Mouse (Mus musculus) embryonic facial prominence, embryonic 11.5 days (tissue): ENCODE data around the gene Slc29a4. TPM values are rescaled to one million over a fixed set of nuclear protein-coding genes. Genes with fewer than 3 reads are reported as not detected.

Experiments
- ATAC-seq: fragments of 200-750 bp; cut with Nextera tagmentation; replicated peaks from 2 replicates; pipeline ENCODE4 v1.8.0; 2017; ENCODE audit warnings: low read depth; ENCODE audit not compliant: insufficient number of reproducible peaks, low FRiP score, low TSS enrichment
- DNase-seq: peaks from one replicate; pipeline ENCODE4 v3.0.0-alpha.2; 2015; ENCODE audit warnings: low spot score
- H3K27ac ChIP-seq: fragments of 300-500 bp; sonication (generic); replicated peaks from 2 replicates; pipeline ENCODE4 v1.5.1; 2014; ENCODE audit warnings: mild to moderate bottlenecking, low read depth, low read length, control low read depth
- H3K27me3 ChIP-seq: fragments of 300-500 bp; sonication (generic); 2 replicates; pipeline ENCODE4 v1.6.1; 2014; ENCODE audit warnings: mild to moderate bottlenecking, low read length, moderate library complexity, mixed read lengths; ENCODE audit not compliant: control insufficient read depth, insufficient read depth
- H3K36me3 ChIP-seq: fragments of 300-500 bp; sonication (generic); replicated peaks from 2 replicates; pipeline ENCODE4 v1.6.1; 2014; ENCODE audit warnings: low read depth, mild to moderate bottlenecking, low read length, moderate library complexity, mixed read lengths; ENCODE audit not compliant: control insufficient read depth, insufficient read depth
- H3K4me1 ChIP-seq: fragments of 300-500 bp; sonication (generic); 2 replicates; pipeline ENCODE4 v1.6.1; 2014; ENCODE audit warnings: low read length, mixed read lengths; ENCODE audit not compliant: control insufficient read depth, insufficient read depth
- H3K4me2 ChIP-seq: fragments of 300-500 bp; sonication (generic); 2 replicates; pipeline ENCODE4 v1.6.1; 2014; ENCODE audit warnings: low read depth, mild to moderate bottlenecking, control low read depth, low read length, moderate library complexity
- H3K4me3 ChIP-seq: fragments of 300-500 bp; sonication (generic); 2 replicates; pipeline ENCODE4 v1.5.1; 2014; ENCODE audit warnings: low read depth, low read length, control low read depth
- H3K9ac ChIP-seq: fragments of 300-500 bp; sonication (generic); replicated peaks from 2 replicates; pipeline ENCODE4 v1.6.1; 2014; ENCODE audit warnings: mild to moderate bottlenecking, control low read depth, low read length
- H3K9me3 ChIP-seq: fragments of 300-500 bp; sonication (generic); replicated peaks from 2 replicates; pipeline ENCODE4 v1.6.1; 2016; ENCODE audit warnings: mild to moderate bottlenecking, low read length, inconsistent platforms, mixed read lengths; ENCODE audit not compliant: control insufficient read depth
- WGBS: fragments of 180-500 bp; shearing (Covaris S2); extraction: QIAGEN DNeasy Blood & Tissue Kit; methylation state at CpG from one replicate; pipeline ENCODE4 v1.1.7; 2014; 5-methylcytosine and 5-hydroxymethylcytosine counted together
- polyA plus RNA-seq: library from polyadenylated mRNA; unstranded; fragments of >200 nt; fragmentation: Nextera tagmentation; extraction: Ambion mirVana; gene quantifications from 2 replicates; pipeline ENCODE4 v1.2.1, GENCODE M21; 2014

Slc29a4 gene
- polyA plus RNA-seq, 1 experiment from 2014 or later, result 9.5 TPM

- ATAC-seq, result no peak
- no peaks in the 10 kb centered on the region; the same call in none of the 2 replicates for H3K4me1 ChIP-seq
- WGBS, result 10% methylated on average over 15 of the region's 15 CpGs
- H3K9me3 ChIP-seq, result no peaks in the 10 kb centered on the region
- no peak overlapping the region; the same call in 1 of the 2 replicates for H3K4me2 ChIP-seq
- H3K36me3 ChIP-seq, result no peaks in the 10 kb centered on the region
- H3K27ac ChIP-seq, result no peak overlapping the region
- H3K9ac ChIP-seq, result no peak overlapping the region
- H3K27me3 ChIP-seq, result peaks cover 5% of the 10 kb centered on the region; the same call in 1 of the 2 replicates
- no peak for DNase-seq
- no peak overlapping the region for H3K4me3 ChIP-seq
Measured at GRCm38 (mm10) chr5:142700842-142701589, 8.7 kb downstream of the Slc29a4 start.

- H3K27me3 ChIP-seq, result peaks cover 5% of the 10 kb centered on the region; the same call in 1 of the 2 replicates
- H3K9me3 ChIP-seq, result no peaks in the 10 kb centered on the region
- H3K9ac ChIP-seq, result peak overlapping the region; percentile 75
- H3K4me2 ChIP-seq, result peak overlapping the region; percentile 96
- 1% methylated on average over 48 of the region's 72 CpGs for WGBS
- ATAC-seq (peak; percentile 92), DNase-seq (peak; percentile 79)
- H3K4me1 ChIP-seq, result no peaks in the 10 kb centered on the region; the same call in none of the 2 replicates
- no peaks in the 10 kb centered on the region for H3K36me3 ChIP-seq
- H3K27ac ChIP-seq, result no peak overlapping the region
- peak overlapping the region; percentile 66 for H3K4me3 ChIP-seq
Measured at GRCm38 (mm10) chr5:142701651-142702510, 9.6 kb downstream of the Slc29a4 start.

GRCm38 (mm10) chr5:142702511-142703138 is 10.3 kb downstream of the Slc29a4 start:
- H3K27ac ChIP-seq, result no peak overlapping the region
- ATAC-seq, result no peak

GRCm38 (mm10) chr5:142703569-142703968 is 11.3 kb downstream of the Slc29a4 start:
- no peaks in the 10 kb centered on the region for H3K9me3 ChIP-seq
- H3K27ac ChIP-seq, result no peak overlapping the region
- H3K4me2 ChIP-seq, result no peak overlapping the region
- no peak for DNase-seq
- 86% methylated on average over 10 of the region's 10 CpGs for WGBS
- H3K4me1 ChIP-seq, result no peaks in the 10 kb centered on the region; the same call in none of the 2 replicates
- H3K9ac ChIP-seq, result no peak overlapping the region
- ATAC-seq, result no peak
- H3K27me3 ChIP-seq, result peaks cover 5% of the 10 kb centered on the region; the same call in 1 of the 2 replicates
- no peaks in the 10 kb centered on the region for H3K36me3 ChIP-seq
- no peak overlapping the region for H3K4me3 ChIP-seq

More at GRCm38 (mm10) chr5:142702511-142703138, 10.3 kb downstream of the Slc29a4 start:
- Histone ChIP-seq H3K36me3 (no peaks in the 10 kb centered on the region), H3K27me3 (peaks cover 5% of the 10 kb centered on the region; the same call in 1 of the 2 replicates), H3K9me3 (no peaks in the 10 kb centered on the region), H3K4me1 (no peaks in the 10 kb centered on the region; the same call in none of the 2 replicates), H3K9ac (peak overlapping the region; percentile 75), H3K4me3 (peak overlapping the region; percentile 66), H3K4me2 (peak overlapping the region; percentile 96)
- no peak for DNase-seq
- 25% methylated on average over 18 of the region's 18 CpGs for WGBS

GRCm38 (mm10) chr5:142707709-142708108 is 15.4 kb downstream of the Slc29a4 start:
- DNase-seq, result no peak
- no peaks in the 10 kb centered on the region for H3K36me3 ChIP-seq

GRCm38 (mm10) chr5:142709436-142709835 is 17.1 kb downstream of the Slc29a4 start:
- WGBS, result 82% methylated on average over 7 of the region's 7 CpGs
- no peaks in the 10 kb centered on the region for H3K9me3 ChIP-seq
- H3K27ac ChIP-seq, result no peak overlapping the region
- no peak overlapping the region for H3K4me2 ChIP-seq
- DNase-seq, result no peak
- no peak for ATAC-seq
- no peaks in the 10 kb centered on the region for H3K27me3 ChIP-seq
- H3K9ac ChIP-seq, result no peak overlapping the region
- no peaks in the 10 kb centered on the region for H3K4me1 ChIP-seq
- no peak overlapping the region for H3K4me3 ChIP-seq
- H3K36me3 ChIP-seq, result no peaks in the 10 kb centered on the region

More at GRCm38 (mm10) chr5:142707709-142708108, 15.4 kb downstream of the Slc29a4 start:
- 83% methylated on average over 5 of the region's 5 CpGs for WGBS
- no peak overlapping the region for H3K4me3 ChIP-seq
- H3K27ac ChIP-seq, result no peak overlapping the region
- H3K9ac ChIP-seq, result no peak overlapping the region
- H3K9me3 ChIP-seq, result no peaks in the 10 kb centered on the region
- ATAC-seq, result no peak
- 0 out of 2 replicates have a peak, but pooled peaks cover 2% of the 10 kb centered on the region for H3K27me3 ChIP-seq
- no peaks in the 10 kb centered on the region; the same call in 1 of the 2 replicates for H3K4me1 ChIP-seq
- no peak overlapping the region for H3K4me2 ChIP-seq

GRCm38 (mm10) chr5:142712373-142712772 is 20.1 kb downstream of the Slc29a4 start:
- no peaks in the 10 kb centered on the region for H3K4me1 ChIP-seq
- H3K4me2 ChIP-seq, result no peak overlapping the region
- no peaks in the 10 kb centered on the region for H3K36me3 ChIP-seq
- no peak overlapping the region for H3K9ac ChIP-seq
- H3K4me3 ChIP-seq, result no peak overlapping the region
- H3K9me3 ChIP-seq, result no peaks in the 10 kb centered on the region
- DNase-seq, result no peak
- H3K27ac ChIP-seq, result no peak overlapping the region
- H3K27me3 ChIP-seq, result no peaks in the 10 kb centered on the region
- 84% methylated on average over 5 of the region's 5 CpGs for WGBS
- ATAC-seq, result no peak
